Mouse (Mus musculus) MEL (cell line): ENCODE data around the gene Dlx2. TPM values are rescaled to one million over a fixed set of nuclear protein-coding genes. Genes with fewer than 3 reads are reported as not detected.

Experiments
- DNase-seq: peaks from one replicate; pipeline ENCODE4 v3.0.0; 2011; ENCODE audit warnings: low read depth, low spot score
- H3K27ac ChIP-seq: 2 replicates; pipeline ENCODE4 v1.5.1; 2012; ENCODE audit warnings: low read depth, mild to moderate bottlenecking, control low read depth, low read length, moderate library complexity; ENCODE audit not compliant: control insufficient read depth
- H3K27me3 ChIP-seq, 2 experiments: fragments of 150-350 bp in 1 of 2; sonication (generic) in 1 of 2; 2 replicates each; pipeline ENCODE4 v1.6.1; 2012; ENCODE audit warnings: low read length in 2 of 2, mild to moderate bottlenecking in 2 of 2, improper control_type of control experiment in 1 of 2, moderate library complexity in 1 of 2; ENCODE audit not compliant: insufficient read depth in 2 of 2, control insufficient read depth in 1 of 2
- H3K36me3 ChIP-seq, 2 experiments: 2 replicates each; pipeline ENCODE4 v1.6.1; 2012 to 2014; ENCODE audit warnings: low read length in 2 of 2, improper control_type of control experiment in 1 of 2, inconsistent platforms in 1 of 2, mild to moderate bottlenecking in 1 of 2; ENCODE audit not compliant: insufficient read depth in 2 of 2, control insufficient read depth in 1 of 2
- H3K4me1 ChIP-seq, 2 experiments: fragments of 150-350 bp in 1 of 2; sonication (generic) in 1 of 2; 2 replicates each; pipeline ENCODE4 v1.6.1; 2012; ENCODE audit warnings: low read length in 2 of 2, improper control_type of control experiment in 1 of 2, mild to moderate bottlenecking in 1 of 2; ENCODE audit not compliant: insufficient read depth in 2 of 2, control insufficient read depth in 1 of 2
- H3K4me3 ChIP-seq, 2 experiments: fragments of 150-350 bp in 1 of 2; sonication (generic) in 1 of 2; 2 replicates each; pipeline ENCODE4 v1.5.1; 2012; ENCODE audit warnings: low read depth in 2 of 2, low read length in 2 of 2, mild to moderate bottlenecking in 2 of 2, moderate library complexity in 2 of 2, control low read depth in 1 of 2, improper control_type of control experiment in 1 of 2; ENCODE audit not compliant: control insufficient read depth in 1 of 2, insufficient read depth in 1 of 2
- H3K79me2 ChIP-seq: 2 replicates; pipeline ENCODE4 v1.6.1; 2012; ENCODE audit warnings: mild to moderate bottlenecking, low read length, moderate library complexity; ENCODE audit not compliant: control insufficient read depth, poor library complexity, insufficient read depth
- H3K9ac ChIP-seq: 2 replicates; pipeline ENCODE4 v1.6.1; 2012; ENCODE audit warnings: low read depth, mild to moderate bottlenecking, control low read depth, low read length, moderate library complexity; ENCODE audit not compliant: control insufficient read depth, poor library complexity, severe bottlenecking
- H3K9me3 ChIP-seq: fragments of 150-350 bp; sonication (generic); replicated peaks from 2 replicates; pipeline ENCODE4 v1.6.1; 2012; ENCODE audit warnings: mild to moderate bottlenecking, low read length, improper control_type of control experiment, moderate library complexity; ENCODE audit not compliant: insufficient read depth
- CHD2 ChIP-seq: IDR thresholded peaks from 2 replicates; pipeline ENCODE4 v1.6.1; 2011; ENCODE audit warnings: low read length, improper control_type of control experiment
- E2F4 ChIP-seq: IDR thresholded peaks from 2 replicates; pipeline ENCODE4 v1.6.1; 2011; ENCODE audit warnings: low read depth, low read length, improper control_type of control experiment, borderline replicate concordance
- ELF1 ChIP-seq: IDR thresholded peaks from 2 replicates; pipeline ENCODE4 v1.6.1; 2014; ENCODE audit warnings: low read depth, mild to moderate bottlenecking, inconsistent platforms, low read length, improper control_type of control experiment, moderate library complexity
- EP300 ChIP-seq, 2 experiments: IDR thresholded peaks; 2 replicates each; pipeline ENCODE4 v1.6.1; 2011; ENCODE audit warnings: improper control_type of control experiment in 2 of 2, low read length in 2 of 2, low read depth in 1 of 2, mild to moderate bottlenecking in 1 of 2
- ETS1 ChIP-seq: IDR thresholded peaks from 2 replicates; pipeline ENCODE4 v1.6.1; 2012; ENCODE audit warnings: low read depth, mild to moderate bottlenecking, inconsistent platforms, low read length, improper control_type of control experiment, moderate library complexity
- HCFC1 ChIP-seq: IDR thresholded peaks from 2 replicates; pipeline ENCODE4 v1.6.1; 2012; ENCODE audit warnings: low read depth, mild to moderate bottlenecking, inconsistent platforms, low read length, improper control_type of control experiment, moderate library complexity
- JUND ChIP-seq: IDR thresholded peaks from 2 replicates; pipeline ENCODE4 v1.6.1; 2011; ENCODE audit warnings: low read depth, mild to moderate bottlenecking, improper control_type of control experiment, low read length
- MAX ChIP-seq: IDR thresholded peaks from 2 replicates; pipeline ENCODE4 v1.6.1; 2011; ENCODE audit warnings: low read length, improper control_type of control experiment
- MAZ ChIP-seq: IDR thresholded peaks from 2 replicates; pipeline ENCODE4 v1.6.1; 2012; ENCODE audit warnings: low read depth, mild to moderate bottlenecking, inconsistent platforms, low read length, improper control_type of control experiment
- MXI1 ChIP-seq: IDR thresholded peaks from 2 replicates; pipeline ENCODE4 v1.6.1; 2011; ENCODE audit warnings: mild to moderate bottlenecking, low read depth, low read length, improper control_type of control experiment
- MYB ChIP-seq: IDR thresholded peaks from 2 replicates; pipeline ENCODE4 v1.6.1; 2011; ENCODE audit warnings: mild to moderate bottlenecking, low read depth, low read length, improper control_type of control experiment
- MYC ChIP-seq: IDR thresholded peaks from 2 replicates; pipeline ENCODE4 v1.6.1; 2011; ENCODE audit warnings: low read depth, mild to moderate bottlenecking, low read length, improper control_type of control experiment, moderate library complexity
- NELFE ChIP-seq: IDR thresholded peaks from 2 replicates; pipeline ENCODE4 v1.6.1; 2011; ENCODE audit warnings: low read depth, low read length, improper control_type of control experiment
- NRF1 ChIP-seq: IDR thresholded peaks from 2 replicates; pipeline ENCODE4 v1.6.1; 2014; ENCODE audit warnings: low read depth, mild to moderate bottlenecking, inconsistent platforms, low read length, improper control_type of control experiment, moderate library complexity; ENCODE audit not compliant: poor library complexity, insufficient read depth, severe bottlenecking
- POLR2A ChIP-seq, 2 experiments: IDR thresholded peaks; 2 replicates each; pipeline ENCODE4 v1.6.1; 2011 to 2012; ENCODE audit warnings: low read length in 2 of 2, mild to moderate bottlenecking in 2 of 2, control low read depth in 1 of 2, improper control_type of control experiment in 1 of 2, low read depth in 1 of 2, moderate library complexity in 1 of 2; ENCODE audit not compliant: control insufficient read depth in 1 of 2, insufficient read depth in 1 of 2, poor library complexity in 1 of 2
- POLR2AphosphoS5 ChIP-seq: IDR thresholded peaks from 2 replicates; pipeline ENCODE4 v1.6.1; 2012; ENCODE audit warnings: low read depth, borderline replicate concordance, mild to moderate bottlenecking, inconsistent platforms, low read length, moderate library complexity, mixed read lengths
- RAD21 ChIP-seq: IDR thresholded peaks from 2 replicates; pipeline ENCODE4 v1.6.1; 2011; ENCODE audit warnings: mild to moderate bottlenecking, low read depth, low read length, improper control_type of control experiment
- RCOR1 ChIP-seq: IDR thresholded peaks from 2 replicates; pipeline ENCODE4 v1.6.1; 2012; ENCODE audit warnings: low read depth, mild to moderate bottlenecking, inconsistent platforms, low read length, improper control_type of control experiment
- SIN3A ChIP-seq: IDR thresholded peaks from 2 replicates; pipeline ENCODE4 v1.6.1; 2012; ENCODE audit warnings: low read length, improper control_type of control experiment, inconsistent platforms
- TCF12 ChIP-seq: IDR thresholded peaks from 2 replicates; pipeline ENCODE4 v1.6.1; 2014; ENCODE audit warnings: low read depth, mild to moderate bottlenecking, inconsistent platforms, low read length, improper control_type of control experiment, moderate library complexity
- UBTF ChIP-seq: IDR thresholded peaks from 2 replicates; pipeline ENCODE4 v1.6.1; 2012; ENCODE audit warnings: low read depth, mild to moderate bottlenecking, inconsistent platforms, low read length, improper control_type of control experiment, moderate library complexity, borderline replicate concordance; ENCODE audit not compliant: insufficient read depth
- USF1 ChIP-seq: IDR thresholded peaks from 2 replicates; pipeline ENCODE4 v1.6.1; 2014; ENCODE audit warnings: low read depth, mild to moderate bottlenecking, inconsistent platforms, low read length, improper control_type of control experiment, moderate library complexity
- USF2 ChIP-seq, 2 experiments: IDR thresholded peaks; 2 replicates each; pipeline ENCODE4 v1.6.1; 2011 to 2012; ENCODE audit warnings: improper control_type of control experiment in 2 of 2, low read length in 2 of 2, borderline replicate concordance in 1 of 2, inconsistent platforms in 1 of 2, low read depth in 1 of 2, mild to moderate bottlenecking in 1 of 2; ENCODE audit not compliant: insufficient read depth in 1 of 2
- ZC3H11A ChIP-seq: IDR thresholded peaks from 2 replicates; pipeline ENCODE4 v1.6.1; 2012; ENCODE audit warnings: low read depth, mild to moderate bottlenecking, inconsistent platforms, low read length, improper control_type of control experiment
- ZKSCAN1 ChIP-seq: IDR thresholded peaks from 2 replicates; pipeline ENCODE4 v1.6.1; 2012; ENCODE audit warnings: low read depth, mild to moderate bottlenecking, inconsistent platforms, low read length, improper control_type of control experiment, moderate library complexity
- ZNF384 ChIP-seq: IDR thresholded peaks from 2 replicates; pipeline ENCODE4 v1.6.1; 2012; ENCODE audit warnings: low read depth, mild to moderate bottlenecking, inconsistent platforms, low read length, improper control_type of control experiment
- polyA plus RNA-seq, 2 experiments: library from polyadenylated mRNA; stranded (reverse) in 1 of 2; unstranded in 1 of 2; fragments of >175 nt in 1 of 2; fragments of >200 nt in 1 of 2; gene quantifications; 2 replicates each; pipeline versions ENCODE4 v1.2.1 to v1.2.4; 2012; ENCODE audit warnings: low replicate concordance in 2 of 2, low read depth in 1 of 2; ENCODE audit not compliant: insufficient read length in 2 of 2, insufficient read depth in 1 of 2, missing spikeins in 1 of 2
- total RNA-seq: library from RNA; depleted of rRNA; stranded (reverse); fragments of 300-350 nt; gene quantifications from 2 replicates; pipeline ENCODE4 v1.2.3, GENCODE M21; 2012

Dlx2 gene
- total and polyA plus RNA-seq, 3 experiments, result not detected

- H3K9me3 ChIP-seq, result no peaks in the 10 kb centered on the region
- H3K36me3 ChIP-seq, result peaks cover 0 to 12% of the 10 kb centered on the region in 2 experiments; a peak in 2 of 4 replicates
- no peak for DNase-seq
- H3K27me3 ChIP-seq, result no peaks in the 10 kb centered on the region
- peaks cover 9 to 16% of the 10 kb centered on the region in 2 experiments; a peak in 3 of 4 replicates for H3K4me1 ChIP-seq
- H3K79me2 ChIP-seq, result no peaks in the 10 kb centered on the region
- H3K27ac ChIP-seq, result no peak overlapping the region
- no peak overlapping the region for H3K9ac ChIP-seq
- no peak for TF ChIP-seq ELF1
- TF ChIP-seq EP300 (IDR thresholded peaks at IDR 0.05; ENCODE audit: low read depth in 1 of 2, low read length in 2 of 2), result no peak
- no peak for TF ChIP-seq CHD2
- no peak for TF ChIP-seq HCFC1
- TF ChIP-seq POLR2AphosphoS5, result no peak
- no peak for TF ChIP-seq SIN3A
- no peak for TF ChIP-seq TCF12
- no peak for TF ChIP-seq JUND
- no peak for TF ChIP-seq E2F4
- TF ChIP-seq ZC3H11A, result no peak
- no peak for TF ChIP-seq UBTF
- TF ChIP-seq USF1, result no peak
- TF ChIP-seq NELFE, result no peak
- no peak for TF ChIP-seq USF2 (IDR thresholded peaks at IDR 0.05; ENCODE audit: borderline replicate concordance in 1 of 2, insufficient read depth in 1 of 2, low read depth in 1 of 2, low read length in 2 of 2)
- no peak for TF ChIP-seq ZKSCAN1
- TF ChIP-seq ZNF384, result no peak
- H3K4me3 ChIP-seq, result no peak overlapping the region
Observed at GRCm38 (mm10) chr2:71540611-71541417, 5.7 kb downstream of the Dlx2 start.

GRCm38 (mm10) chr2:71534242-71535052, 12.1 kb downstream of the Dlx2 start:
- no peaks in the 10 kb centered on the region for H3K9me3 ChIP-seq
- no peak overlapping the region for H3K4me3 ChIP-seq
- H3K27ac ChIP-seq, result no peak overlapping the region
- H3K79me2 ChIP-seq, result peaks cover 3% of the 10 kb centered on the region; the same call in 1 of the 2 replicates
- H3K27me3 ChIP-seq, result no peaks in the 10 kb centered on the region
- no peak for DNase-seq
- peaks cover 0 to 4% of the 10 kb centered on the region in 2 experiments; a peak in 2 of 4 replicates for H3K36me3 ChIP-seq
- TF ChIP-seq RAD21, result no peak
- no peak for TF ChIP-seq MYB
- no peak for TF ChIP-seq POLR2A (IDR thresholded peaks at IDR 0.05; ENCODE audit: control insufficient read depth in 1 of 2, insufficient read depth in 1 of 2, low read depth in 1 of 2, low read length in 2 of 2, poor library complexity in 1 of 2)
- no peak for TF ChIP-seq ELF1
- TF ChIP-seq SIN3A, result no peak
- no peak for TF ChIP-seq MAX
- no peak for TF ChIP-seq HCFC1
- no peak for TF ChIP-seq CHD2
- no peak for TF ChIP-seq ETS1
- TF ChIP-seq POLR2AphosphoS5, result no peak
- TF ChIP-seq EP300 (IDR thresholded peaks at IDR 0.05; ENCODE audit: low read depth in 1 of 2, low read length in 2 of 2), result no peak
- TF ChIP-seq ZKSCAN1, result no peak
- TF ChIP-seq MYC, result no peak
- no peak for TF ChIP-seq MXI1
- TF ChIP-seq RCOR1, result no peak
- no peak for TF ChIP-seq USF1
- TF ChIP-seq NRF1, result no peak
- no peak for TF ChIP-seq MAZ
- TF ChIP-seq ZC3H11A, result no peak
- H3K4me1 ChIP-seq, result peaks cover 0 to 3% of the 10 kb centered on the region in 2 experiments; a peak in 1 of 4 replicates
- H3K9ac ChIP-seq, result no peak overlapping the region
